Mouse (Mus musculus): ENCODE data around the gene Slc1a2. TPM values are rescaled to one million over a fixed set of nuclear protein-coding genes. Genes with fewer than 3 reads are reported as not detected.

Gene Slc1a2
- total RNA-seq, 1 experiment from 2014 or later: 2.4 TPM

DNA sequence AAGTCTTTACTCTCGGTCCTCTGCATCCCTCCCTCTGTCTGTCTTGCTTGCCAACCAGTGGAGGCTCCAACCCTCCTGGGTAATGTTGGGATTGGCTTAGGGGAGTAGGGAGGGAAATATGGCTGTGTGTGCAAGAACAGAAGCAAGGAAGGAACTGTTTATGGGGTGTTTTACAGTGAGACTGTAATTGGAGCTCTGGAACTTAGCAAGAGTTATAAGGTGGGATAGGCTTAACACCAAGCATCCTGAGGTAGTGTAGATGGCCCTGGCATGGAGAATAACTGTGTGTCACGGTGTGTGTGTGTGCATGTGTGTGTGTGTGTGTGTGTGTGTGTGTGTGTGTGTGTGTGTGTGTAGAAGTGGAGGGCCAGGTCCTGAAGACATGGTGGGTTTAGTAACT is 55.9 kb downstream of the Slc1a2 start:
- no peak for DNase-seq

DNA sequence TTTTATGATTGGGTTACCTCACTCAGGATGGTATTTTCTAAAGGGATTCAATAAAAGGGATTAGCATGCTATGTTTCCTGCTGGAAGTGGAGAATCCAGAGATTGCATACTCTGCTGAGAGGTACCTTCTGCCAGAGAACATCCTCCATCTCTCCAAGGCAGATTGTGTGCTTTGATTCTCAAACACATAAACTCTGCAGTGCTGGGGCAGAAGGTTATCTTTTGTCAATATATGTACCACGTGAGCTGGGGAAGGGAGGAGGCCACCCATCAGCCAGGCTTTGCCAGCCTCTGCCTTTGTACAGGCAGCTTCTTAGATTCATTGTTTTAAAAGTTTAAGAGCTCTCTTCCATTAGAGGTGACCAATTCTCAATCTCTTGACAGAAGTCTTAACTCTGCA is 57.3 kb downstream of the Slc1a2 start:
- DNase-seq: no peak

DNA sequence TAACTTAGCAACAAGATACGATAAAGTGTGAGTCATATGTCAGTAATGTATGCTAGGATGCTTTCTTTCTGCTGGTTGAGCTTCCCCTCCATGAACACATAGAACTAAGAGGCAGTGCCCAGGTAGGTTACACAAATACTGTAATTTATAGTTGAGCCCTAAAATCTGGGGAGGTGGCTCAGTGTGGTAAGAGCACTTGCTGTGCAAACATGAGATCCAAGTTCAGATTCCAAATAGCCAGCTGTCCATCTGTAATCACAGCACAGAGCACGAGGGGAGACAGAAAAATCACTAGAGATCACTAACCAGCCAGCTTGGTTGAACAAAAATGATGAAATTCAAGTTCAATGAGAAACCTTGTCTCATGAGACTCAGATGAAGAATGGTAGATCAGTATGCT is 63.4 kb downstream of the Slc1a2 start:
- no peak for DNase-seq

DNA sequence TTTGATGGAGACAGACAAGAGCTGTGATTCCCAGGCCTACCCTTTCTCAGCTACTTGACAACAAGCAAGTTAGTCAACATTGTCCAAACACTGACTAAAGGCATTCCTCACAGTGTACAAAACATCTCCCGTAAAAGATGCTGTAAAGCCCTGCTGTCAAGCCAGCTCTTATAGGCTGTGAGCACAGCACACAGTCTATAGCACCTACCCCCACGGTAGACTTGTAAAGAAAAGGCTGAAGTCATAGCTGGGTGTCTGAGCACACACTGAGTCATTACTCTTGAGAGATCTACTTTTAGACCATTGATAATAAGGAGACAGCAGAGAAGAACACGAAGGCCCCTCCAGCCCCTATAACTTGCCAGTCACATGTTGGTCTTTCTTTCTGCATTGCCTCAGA is 66.6 kb downstream of the Slc1a2 start:
- no peak for DNase-seq

DNA sequence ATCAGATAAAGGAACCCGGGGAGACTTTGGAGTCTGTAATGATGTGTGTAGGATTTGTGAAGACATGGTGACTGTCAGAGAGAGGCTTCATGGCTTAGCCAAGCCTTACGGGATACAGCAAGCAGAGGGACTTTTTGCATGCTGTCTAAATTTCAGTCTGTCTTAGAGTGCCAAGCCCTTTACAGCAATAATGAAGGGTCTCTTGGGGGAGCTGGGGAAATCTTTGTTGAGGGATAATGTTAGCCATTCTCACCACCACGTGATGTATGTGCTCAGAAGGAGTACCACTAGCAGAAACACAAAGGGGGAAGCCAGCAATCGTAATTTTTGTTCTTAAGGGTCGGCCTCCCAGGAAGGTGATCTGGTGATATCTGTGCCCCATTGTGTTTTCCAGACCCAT is 71.9 kb downstream of the Slc1a2 start:
- no peak for DNase-seq

DNA sequence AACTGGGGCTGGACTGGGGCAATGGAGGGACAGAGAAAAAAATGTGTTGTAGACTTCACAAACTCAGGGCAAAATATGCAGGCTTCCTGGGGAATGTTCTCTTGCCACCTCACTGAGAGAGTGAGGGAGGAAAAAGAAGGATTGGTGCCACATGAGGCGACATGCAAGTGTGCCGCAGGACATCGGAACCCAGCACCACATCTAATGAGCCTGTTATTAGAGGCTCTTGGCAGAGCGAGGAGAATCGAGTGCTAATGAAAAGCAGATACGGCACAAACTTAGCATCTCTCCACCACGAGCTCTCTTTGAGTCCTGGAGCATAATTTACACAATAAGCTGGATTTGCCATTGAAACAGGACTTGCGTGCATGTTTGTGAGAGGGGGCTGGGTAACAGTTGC is 72.3 kb downstream of the Slc1a2 start:
- DNase-seq: no peak

DNA sequence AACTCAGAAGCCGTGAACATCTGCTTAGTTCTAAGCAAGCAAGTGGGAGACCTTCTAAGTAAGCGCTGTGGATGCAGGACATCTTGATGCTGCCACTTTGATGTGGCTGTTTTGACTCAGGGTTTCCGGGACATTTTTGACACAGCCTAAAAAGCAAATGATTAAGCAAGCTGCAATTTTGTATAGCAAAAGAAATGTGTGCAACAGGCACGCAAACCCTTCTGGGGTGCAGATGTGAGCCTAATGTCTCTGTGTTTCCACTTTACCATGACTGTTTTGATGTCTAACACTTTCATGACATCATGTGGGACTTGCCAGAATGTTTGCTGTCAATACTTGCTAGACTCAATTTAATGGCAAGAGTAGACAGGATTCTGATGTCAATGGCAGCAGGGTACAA is 74.7 kb downstream of the Slc1a2 start:
- no peak for DNase-seq

DNA sequence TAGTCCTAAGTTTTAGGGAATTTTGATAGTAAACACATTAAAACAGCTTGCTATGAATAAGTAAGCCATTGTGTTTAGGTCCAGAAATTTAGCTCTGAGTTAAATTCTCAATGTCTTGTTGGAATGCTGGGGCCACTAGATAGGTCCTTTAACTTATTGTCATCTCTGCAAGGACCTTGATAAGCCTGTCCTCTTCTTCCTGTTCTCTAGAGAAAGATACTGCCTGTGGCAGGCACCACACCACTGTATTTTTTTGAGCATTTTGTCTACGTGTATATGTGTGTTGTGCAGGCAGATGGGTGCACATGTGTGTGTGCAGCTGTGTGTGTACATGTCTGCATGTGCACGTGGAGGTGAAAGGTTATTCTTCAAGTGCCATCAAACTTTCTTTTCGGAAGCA is 75.6 kb downstream of the Slc1a2 start:
- no peak for DNase-seq

DNA sequence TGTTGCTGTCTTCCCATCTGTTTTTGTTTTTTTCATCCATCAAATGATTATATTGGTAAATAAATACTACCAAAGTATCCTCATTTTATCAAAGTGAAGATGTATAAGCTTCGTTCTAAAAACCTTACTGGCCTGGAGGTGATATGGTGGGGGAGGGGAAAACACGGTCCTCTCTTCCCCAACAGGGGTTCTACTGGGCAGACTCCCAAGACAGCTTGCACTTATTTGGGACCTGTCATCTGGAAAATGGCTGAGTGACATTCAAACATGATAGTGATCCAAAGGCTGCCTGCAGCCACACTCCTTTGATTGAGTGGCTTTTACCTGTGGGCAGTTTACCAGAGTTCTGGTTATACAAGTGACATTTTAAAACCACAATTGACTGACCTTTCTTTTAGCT is 76.6 kb downstream of the Slc1a2 start:
- no peak for DNase-seq

DNA sequence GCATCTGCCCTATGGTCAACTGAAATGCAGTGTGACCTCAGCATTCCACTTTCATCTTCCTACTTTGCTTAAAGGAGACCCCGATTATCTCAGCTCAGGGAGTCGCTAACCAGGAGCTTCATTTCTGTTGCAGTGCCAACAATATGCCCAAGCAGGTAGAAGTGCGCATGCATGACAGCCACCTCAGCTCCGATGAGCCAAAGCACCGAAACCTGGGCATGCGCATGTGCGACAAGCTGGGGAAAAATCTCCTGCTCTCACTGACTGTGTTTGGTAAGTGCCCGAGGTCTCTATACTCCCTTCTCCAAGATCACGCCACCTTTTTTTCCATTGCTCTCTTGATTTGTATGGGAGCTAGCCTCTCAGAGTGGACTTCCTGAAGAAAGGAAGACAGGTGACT is 77.4 kb downstream of the Slc1a2 start:
- no peak for DNase-seq

DNA sequence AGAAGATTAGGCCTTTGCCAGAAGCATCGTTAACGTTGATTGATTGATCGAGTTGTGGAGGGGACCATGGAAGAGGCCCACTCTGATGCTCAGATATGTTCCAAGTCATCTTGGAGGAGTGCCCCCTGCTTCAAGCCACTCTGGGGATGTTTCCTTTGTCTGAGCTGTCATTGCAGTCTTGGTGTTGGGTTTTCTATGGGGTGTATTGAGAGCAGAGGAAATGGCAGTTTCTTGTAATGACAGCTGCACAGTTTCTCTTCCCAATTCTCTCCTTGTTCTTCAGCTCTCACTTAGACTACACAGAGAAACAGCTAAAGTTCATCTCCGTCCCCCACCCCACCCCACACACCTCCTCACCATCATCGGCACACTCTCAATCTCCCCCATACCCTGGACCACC is 78.0 kb downstream of the Slc1a2 start:
- no peak for DNase-seq

DNA sequence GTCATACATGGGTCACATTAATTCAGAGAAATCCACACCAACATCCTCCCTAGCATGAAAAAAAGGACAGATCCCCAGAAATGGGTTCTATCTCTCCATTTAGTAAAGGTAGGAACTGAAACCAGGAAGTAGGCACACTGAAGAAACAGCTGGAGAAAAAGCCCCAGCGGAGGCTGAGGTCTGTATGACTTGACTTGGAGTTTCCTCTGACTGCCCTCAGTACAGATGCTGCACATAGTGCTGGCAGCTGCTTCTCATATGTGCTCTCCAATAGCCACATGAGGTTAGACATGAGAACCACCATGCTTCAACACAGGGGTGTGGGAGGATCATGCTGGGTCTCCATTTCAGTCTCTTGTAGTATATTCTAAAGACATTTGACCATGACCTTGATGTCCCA is 80.4 kb downstream of the Slc1a2 start:
- DNase-seq: no peak

DNA sequence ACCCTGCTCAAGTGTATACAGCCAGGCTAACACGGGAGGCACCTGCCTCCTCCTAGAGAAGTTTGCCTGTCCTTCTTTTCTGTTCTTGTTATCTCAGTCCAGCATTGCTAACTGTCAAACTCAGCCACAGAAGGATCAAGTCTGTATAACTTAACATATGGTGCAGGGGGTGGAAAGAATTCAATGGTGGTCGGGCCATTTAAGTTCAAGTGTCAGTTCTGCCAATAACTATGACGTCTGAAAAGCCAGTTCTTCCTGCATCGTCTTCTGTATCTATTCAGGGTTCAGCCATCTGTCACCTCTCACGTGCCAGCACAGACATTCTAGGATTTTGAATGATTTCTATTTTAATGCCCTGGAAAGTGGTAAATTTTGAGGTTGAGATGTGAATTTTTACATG is 84.2 kb downstream of the Slc1a2 start:
- DNase-seq: no peak

DNA sequence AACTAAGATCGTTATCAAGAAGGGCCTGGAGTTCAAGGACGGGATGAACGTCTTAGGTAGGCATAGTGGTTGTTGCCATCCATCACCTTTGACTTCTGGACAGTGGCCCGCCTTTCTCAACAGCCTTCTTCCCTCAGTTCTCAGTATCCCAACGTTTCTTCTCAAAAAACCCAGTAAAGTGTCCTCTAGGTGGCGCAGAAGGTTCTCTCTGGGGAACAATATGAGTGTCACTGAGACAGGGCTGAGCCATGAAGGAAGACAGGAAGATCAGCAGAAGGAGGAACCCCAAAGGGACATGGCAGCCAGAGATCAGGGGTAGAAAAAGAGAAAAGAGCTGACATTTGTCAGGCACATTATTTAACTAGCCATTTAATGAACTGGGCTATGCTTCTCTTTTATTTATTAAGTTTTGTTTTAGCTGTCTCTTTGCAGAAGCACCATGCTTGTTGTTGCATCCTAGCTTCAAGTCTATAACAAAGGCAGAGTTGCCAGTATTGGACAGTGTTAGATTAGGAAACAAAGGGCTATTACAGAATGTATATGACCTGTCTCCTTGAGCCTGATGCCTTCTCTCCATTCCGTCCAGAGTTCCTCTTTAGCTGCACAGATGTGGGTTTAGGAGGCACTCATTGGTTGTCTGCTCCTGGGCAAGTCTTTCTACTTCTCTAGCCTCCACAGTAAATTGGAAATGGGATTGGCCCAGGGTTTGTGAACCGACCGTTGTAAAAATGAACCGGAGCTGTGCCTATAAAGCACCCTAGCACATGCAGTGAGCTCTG is 85.6 kb downstream of the Slc1a2 start:
- DNase-seq: peak; percentile 70

DNA sequence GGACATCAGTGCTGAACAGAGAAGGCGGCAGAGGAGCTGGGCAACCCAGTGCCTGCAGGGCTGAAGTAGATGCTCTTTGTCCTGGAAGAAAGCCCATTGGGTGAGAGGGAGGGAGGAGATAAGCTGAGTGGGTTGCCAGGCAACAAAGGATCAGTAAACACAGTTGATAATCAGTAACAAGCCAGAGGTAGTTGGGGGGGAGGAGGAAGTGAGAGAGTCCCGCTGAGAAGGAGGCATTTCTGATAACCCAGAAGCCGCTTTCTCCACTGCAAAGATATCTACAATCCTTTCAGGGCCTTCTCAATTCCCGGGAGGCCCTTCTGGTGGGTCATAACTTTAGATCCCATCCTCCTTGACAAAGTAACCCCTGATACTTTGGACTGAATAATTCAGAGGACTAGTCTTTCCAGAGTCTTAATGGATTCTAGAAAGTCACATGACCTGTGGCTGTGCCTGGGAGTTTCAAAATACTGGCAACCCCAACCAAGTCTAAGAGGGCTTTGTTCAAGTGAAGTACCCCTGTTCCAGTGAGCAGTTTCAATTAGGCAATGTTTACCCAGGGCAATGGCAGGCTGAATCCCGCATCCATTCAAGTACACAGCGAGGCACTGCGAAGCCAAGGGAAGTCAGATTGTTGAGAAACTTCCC is 86.9 kb downstream of the Slc1a2 start:
- DNase-seq: peak; percentile 33

DNA sequence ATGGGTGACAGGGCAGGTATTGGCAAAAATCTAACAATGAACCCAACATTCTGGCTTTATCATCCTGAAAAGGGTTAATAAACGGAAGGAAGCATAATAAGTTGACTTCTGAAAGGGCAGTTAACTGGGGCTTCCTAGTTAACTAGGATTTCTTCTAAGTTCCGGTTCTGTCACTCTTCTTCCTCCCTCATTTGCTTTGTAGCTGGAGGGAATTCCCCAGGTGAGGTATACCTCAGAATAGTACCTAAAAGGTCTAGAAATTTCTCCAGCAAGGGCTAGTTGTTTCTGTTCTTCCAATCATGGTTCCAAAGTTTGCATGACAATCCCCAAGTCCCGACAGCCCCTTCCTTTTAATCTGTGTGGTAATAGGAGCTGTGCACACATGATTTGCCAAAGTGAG is 89.3 kb downstream of the Slc1a2 start:
- DNase-seq: no peak

DNA sequence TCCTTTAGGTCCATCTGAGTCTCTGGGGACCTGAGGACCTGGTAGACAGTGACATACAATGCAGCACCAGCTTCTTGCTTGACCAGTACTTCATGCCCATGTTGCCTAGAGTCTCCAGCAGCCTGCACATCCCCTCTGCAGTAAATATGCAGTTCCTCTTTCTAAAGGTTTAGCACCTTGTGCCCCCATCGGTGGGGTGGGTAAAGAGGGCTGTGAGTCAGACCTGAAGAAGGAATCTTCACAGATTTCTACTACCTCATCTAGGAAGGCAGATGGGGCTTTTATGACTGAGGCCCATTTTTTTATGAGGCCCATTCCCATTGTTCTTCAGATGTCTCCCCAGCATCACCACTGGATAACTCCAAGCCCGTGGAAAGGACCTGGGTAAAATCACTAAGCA is 91.5 kb downstream of the Slc1a2 start:
- no peak for DNase-seq

DNA sequence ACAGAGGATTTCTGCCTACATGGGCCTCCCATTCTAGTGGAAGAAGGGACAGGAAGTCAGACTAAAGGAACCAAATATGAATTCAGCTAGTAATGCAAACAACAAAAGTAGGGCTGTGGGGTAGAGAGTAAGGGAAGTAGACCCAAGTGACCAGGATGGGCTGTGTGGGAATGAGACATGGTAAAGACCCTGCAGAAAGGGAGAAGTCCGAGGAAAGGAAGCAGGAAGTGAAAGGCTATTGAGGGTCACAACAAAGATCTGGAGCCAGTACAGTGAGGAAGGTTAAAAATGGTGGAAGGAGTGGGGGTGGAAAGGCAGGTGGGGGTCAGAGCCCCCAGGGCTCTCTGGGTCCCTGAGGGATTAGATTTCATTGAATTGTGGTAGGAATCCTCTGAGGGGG is 93.4 kb downstream of the Slc1a2 start:
- DNase-seq: no peak

DNA sequence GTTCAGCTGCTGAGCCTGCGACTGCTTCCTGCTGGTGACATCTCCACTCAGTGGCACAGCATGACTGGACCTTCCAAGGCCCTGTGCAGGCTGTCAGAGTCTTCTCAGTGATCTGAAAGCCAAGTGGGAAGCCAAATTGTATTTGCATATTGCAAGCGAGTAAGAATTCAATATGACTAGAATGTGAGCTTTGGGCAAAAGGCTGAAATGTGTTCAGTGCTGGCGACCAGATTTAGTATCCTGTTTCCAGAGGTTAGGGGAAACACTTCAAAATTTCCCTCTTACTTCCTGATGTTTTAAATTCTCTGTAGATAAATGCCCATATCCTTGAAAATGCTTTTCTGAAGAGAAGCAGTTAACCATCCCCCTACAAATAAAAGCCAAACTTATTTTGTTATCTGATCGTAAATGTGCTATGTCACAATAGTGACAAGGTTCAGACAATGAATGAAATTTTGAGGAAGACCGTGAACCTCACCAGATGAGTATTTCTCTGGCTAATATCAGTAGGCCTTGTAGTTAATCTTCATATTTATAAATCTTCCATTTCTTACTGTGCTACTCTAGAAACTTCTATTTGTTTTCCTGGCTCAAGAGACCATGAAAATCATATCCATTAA is 98.9 kb downstream of the Slc1a2 start:
- peak; percentile 15 for DNase-seq

DNA sequence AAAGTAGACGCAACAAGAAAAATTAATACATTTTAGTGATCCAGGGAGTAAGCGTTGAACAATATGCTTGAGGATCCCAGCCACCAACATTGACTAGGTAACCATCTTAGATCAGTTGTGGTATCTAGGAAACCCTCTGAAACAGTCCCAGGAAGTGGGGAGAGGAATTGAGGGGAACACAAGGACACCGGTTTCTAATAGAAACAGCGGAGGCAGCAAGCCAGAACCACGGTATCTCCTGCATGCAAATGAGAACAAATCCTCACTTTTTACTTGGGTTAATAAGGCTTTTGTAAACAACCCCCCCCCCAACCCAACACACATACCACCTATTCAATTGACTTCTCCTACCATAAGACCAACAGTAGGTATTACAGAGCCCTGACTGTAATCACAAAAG is 101.0 kb downstream of the Slc1a2 start:
- DNase-seq: no peak

DNA sequence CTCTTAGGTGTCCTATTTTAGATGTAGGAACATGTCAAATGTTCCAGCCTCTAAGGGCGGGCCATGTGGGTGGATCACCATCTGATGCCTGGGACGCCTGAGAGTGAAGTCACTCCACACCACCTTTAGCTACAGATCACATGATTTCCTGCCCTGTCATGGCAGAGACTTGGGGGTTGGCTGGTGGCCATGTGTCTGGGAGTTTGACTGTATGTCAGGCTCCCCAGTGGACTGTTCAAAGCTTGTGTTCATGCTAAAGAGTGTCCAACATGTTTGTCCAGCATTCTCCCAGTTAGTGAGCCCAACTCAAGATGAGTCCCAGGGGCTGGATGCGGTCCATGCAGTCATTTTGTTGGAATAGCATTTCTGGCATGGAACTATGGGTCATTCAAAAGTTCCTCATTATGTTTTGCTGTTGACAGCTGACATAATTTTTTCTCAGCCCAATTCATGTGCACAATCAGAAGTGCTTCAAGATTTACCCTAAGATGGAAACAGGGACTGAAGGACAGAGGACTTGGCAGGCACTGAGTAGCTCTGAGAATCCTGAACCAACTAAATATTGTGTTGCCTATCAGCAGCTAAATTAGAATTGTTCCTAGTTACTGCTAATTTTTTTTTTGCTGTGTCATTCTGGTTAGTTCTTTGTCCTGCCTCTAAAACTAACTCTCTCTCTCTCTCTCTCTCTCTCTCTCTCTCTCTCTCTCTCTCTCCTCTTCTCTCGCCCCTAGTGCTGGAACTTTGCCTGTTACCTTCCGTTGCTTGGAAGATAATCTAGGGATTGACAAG is 102.0 kb downstream of the Slc1a2 start:
- DNase-seq: no peak

DNA sequence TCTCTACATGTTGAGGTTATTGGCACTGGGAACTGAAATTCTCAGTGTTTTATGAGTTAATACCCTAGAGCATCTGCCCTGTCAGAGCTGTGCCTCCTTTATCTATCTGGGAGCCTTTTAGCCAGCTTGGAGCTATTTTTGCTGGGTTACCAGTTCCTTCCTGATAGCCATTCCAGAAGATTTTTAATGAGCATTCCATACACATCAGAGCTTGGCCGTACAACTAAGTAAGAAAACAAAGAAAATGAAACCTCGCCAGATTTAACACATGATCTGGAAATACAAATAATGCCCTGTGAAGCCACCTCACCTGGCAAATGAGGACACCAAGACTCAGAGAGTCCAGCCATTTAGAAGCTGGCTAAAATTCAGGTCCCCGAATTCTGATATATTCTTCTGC is 104.7 kb downstream of the Slc1a2 start:
- DNase-seq: no peak

DNA sequence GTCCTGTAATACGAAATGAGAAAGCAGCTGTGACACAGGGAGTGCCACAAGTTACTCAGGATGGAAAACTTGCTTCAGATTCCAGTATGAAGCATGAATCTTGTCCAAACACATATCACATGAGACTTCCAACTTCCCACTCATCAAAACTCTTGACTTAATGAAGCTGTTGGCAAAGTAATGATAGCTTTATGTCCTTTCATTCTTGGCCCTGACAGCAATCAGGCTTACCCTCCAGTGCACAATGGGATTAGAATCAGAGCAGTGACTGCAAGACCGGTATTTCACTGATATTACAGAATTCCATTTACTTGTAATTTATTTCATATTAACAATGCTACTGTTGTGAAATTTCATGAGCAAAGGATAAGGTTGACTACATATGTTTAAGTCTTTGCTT is 105.5 kb downstream of the Slc1a2 start:
- DNase-seq: no peak

Measured in adrenal gland, postnatal 14 days (tissue).